Mouse (Mus musculus): Measurements from ENCODE around the gene Crygn.

GRCm38 (mm10) chr5:24776681-24777080 is 18.9 kb upstream of the Crygn start:
- TF ChIP-seq ZC3H11A (IDR thresholded peaks at IDR 0.05; ENCODE audit: borderline replicate concordance, low read depth, low read length) (no peak), MAFK (IDR thresholded peaks at IDR 0.05; ENCODE audit: insufficient read depth, low read depth, low read length) (no peak), CHD2 (IDR thresholded peaks at IDR 0.05; ENCODE audit: low read depth, low read length) (no peak), ZNF384 (IDR thresholded peaks at IDR 0.05; ENCODE audit: low read depth, low read length) (no peak), HCFC1 (IDR thresholded peaks at IDR 0.05; ENCODE audit: borderline replicate concordance, insufficient read depth, low read length) (no peak)

Measured in ES-E14 (cell line).